Mouse (Mus musculus): ENCODE data around the gene Gm20894.
"Not testable (repeated sequence)": the region's sequence is repeated elsewhere in the genome, so short reads cannot be mapped to it uniquely, and the experiment has no call there.

The Gm20894 gene

DNA sequence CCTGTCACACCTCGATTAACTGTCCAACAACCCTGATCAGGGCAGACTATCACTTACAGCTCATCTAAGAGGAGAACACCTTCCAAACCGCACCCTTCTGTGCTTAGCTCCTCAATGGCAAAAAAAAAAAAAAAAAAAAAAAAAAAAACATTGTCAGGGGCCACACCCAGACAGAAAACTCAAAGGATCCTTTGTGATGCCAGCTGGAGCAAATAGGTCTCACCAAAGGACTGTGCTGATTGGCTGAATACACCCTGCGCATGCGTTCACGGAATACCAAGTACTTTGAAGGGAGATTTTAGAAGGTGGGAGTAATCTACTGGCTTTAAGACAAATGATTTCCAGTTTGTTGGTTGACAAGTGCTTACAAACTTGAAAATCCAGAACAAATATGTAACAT, at the start of gene Gm20894:
Gm20894 (minus strand) TSS at position 101 of the 400 bp plus-strand sequence.
- DNase-seq = not testable (repeated sequence)

Data from B cell, adult 2 months (primary cell).